Mouse (Mus musculus): ENCODE measurements around the gene Fgd1. TPM values are rescaled to one million over a fixed set of nuclear protein-coding genes. Genes with fewer than 3 reads are reported as not detected.

Gene Fgd1
- 10.6 and 12.4 TPM in 2 replicates for polyA plus RNA-seq (2015; fragmentation: Nextera tagmentation; extraction: Ambion mirVana)

GRCm38 (mm10) chrX:151045850-151046249 is at the start of gene Fgd1:
Gene Fgd1 (plus strand): TSS chrX:151046150.
- peak within 1 kb of the TSS; percentile 95 for H3K27ac ChIP-seq (replicated peaks)
- peak within 1 kb of the TSS; percentile 53 for H3K4me2 ChIP-seq (replicated peaks)
- H3K9me3 ChIP-seq, result no peaks in the 10 kb centered on the region
- ATAC-seq (replicated peaks), result no peak
- peaks cover 26% of the 10 kb centered on the region for H3K4me1 ChIP-seq
- H3K27me3 ChIP-seq, result no peaks in the 10 kb centered on the region
- H3K4me3 ChIP-seq, result peak within 1 kb of the TSS; percentile 71
- H3K9ac ChIP-seq (replicated peaks), result peak within 1 kb of the TSS; percentile 87
- no peaks in the 10 kb centered on the region for H3K36me3 ChIP-seq
- 95% methylated on average over 8 of the region's 8 CpGs for WGBS

GRCm38 (mm10) chrX:150996775-150997174 is 49.2 kb upstream of the Fgd1 start:
- Histone ChIP-seq H3K9ac (replicated peaks) (no peak overlapping the region), H3K27ac (replicated peaks) (no peak overlapping the region), H3K9me3 (no peaks in the 10 kb centered on the region), H3K27me3 (no peaks in the 10 kb centered on the region), H3K4me2 (replicated peaks) (no peak overlapping the region), H3K36me3 (peaks cover 15% of the 10 kb centered on the region; the same call in 1 of the 2 replicates), H3K4me1 (no peaks in the 10 kb centered on the region), H3K4me3 (no peak overlapping the region)
- WGBS, result 92% methylated on average over 3 of the region's 3 CpGs
- no peak for ATAC-seq (replicated peaks)

- peak; percentile 98 for ATAC-seq (replicated peaks)
- Histone ChIP-seq H3K4me3 (peak within 1 kb of the TSS; percentile 51), H3K9ac (replicated peaks) (peak within 1 kb of the TSS; percentile 47), H3K4me1 (peaks cover 9% of the 10 kb centered on the region; the same call in 1 of the 2 replicates), H3K27me3 (no peaks in the 10 kb centered on the region), H3K4me2 (replicated peaks) (peak within 1 kb of the TSS; percentile 46), H3K36me3 (no peaks in the 10 kb centered on the region; the same call in 1 of the 2 replicates), H3K9me3 (no peaks in the 10 kb centered on the region), H3K27ac (replicated peaks) (peak within 1 kb of the TSS; percentile 86)
- WGBS, result 28% methylated on average over 43 of the region's 43 CpGs
Observed at GRCm38 (mm10) chrX:151016938-151017877, 28.7 kb upstream of the Fgd1 start, which contains the start of gene Gnl3l. Gene Gnl3l (minus strand): TSS chrX:151017322.

GRCm38 (mm10) chrX:151017897-151018296 is 28.1 kb upstream of the Fgd1 start:
- ATAC-seq (replicated peaks), result no peak
- H3K9ac ChIP-seq (replicated peaks), result peak overlapping the region; percentile 43
- WGBS, result 10% methylated on average over 3 of the region's 3 CpGs
- H3K27ac ChIP-seq (replicated peaks), result peak overlapping the region; percentile 86
- no peaks in the 10 kb centered on the region; the same call in 1 of the 2 replicates for H3K36me3 ChIP-seq
- peak overlapping the region; percentile 44 for H3K4me2 ChIP-seq (replicated peaks)
- H3K4me3 ChIP-seq, result peak overlapping the region; percentile 51
- H3K9me3 ChIP-seq, result no peaks in the 10 kb centered on the region
- no peaks in the 10 kb centered on the region for H3K27me3 ChIP-seq
- peaks cover 9% of the 10 kb centered on the region; the same call in 1 of the 2 replicates for H3K4me1 ChIP-seq

GRCm38 (mm10) chrX:151018798-151019197 is 27.2 kb upstream of the Fgd1 start:
- Histone ChIP-seq H3K27me3 (no peaks in the 10 kb centered on the region), H3K4me1 (peaks cover 9% of the 10 kb centered on the region; the same call in 1 of the 2 replicates), H3K9ac (replicated peaks) (no peak overlapping the region), H3K9me3 (no peaks in the 10 kb centered on the region), H3K4me3 (no peak overlapping the region), H3K36me3 (no peaks in the 10 kb centered on the region), H3K4me2 (replicated peaks) (peak overlapping the region; percentile 44), H3K27ac (replicated peaks) (no peak overlapping the region)
- 89% methylated on average over 3 of the region's 3 CpGs for WGBS
- ATAC-seq (replicated peaks), result no peak

GRCm38 (mm10) chrX:151031400-151031799 is 14.6 kb upstream of the Fgd1 start:
- no peak overlapping the region for H3K9ac ChIP-seq (replicated peaks)
- no peaks in the 10 kb centered on the region for H3K9me3 ChIP-seq
- H3K4me2 ChIP-seq (replicated peaks), result no peak overlapping the region
- H3K4me3 ChIP-seq, result no peak overlapping the region
- no peak overlapping the region for H3K27ac ChIP-seq (replicated peaks)
- no peaks in the 10 kb centered on the region for H3K36me3 ChIP-seq
- ATAC-seq (replicated peaks), result no peak
- WGBS, result 83% methylated on average over 3 of the region's 3 CpGs
- no peaks in the 10 kb centered on the region for H3K27me3 ChIP-seq
- no peaks in the 10 kb centered on the region for H3K4me1 ChIP-seq

GRCm38 (mm10) chrX:151041223-151041622 is 4.7 kb upstream of the Fgd1 start:
- H3K27me3 ChIP-seq, result no peaks in the 10 kb centered on the region
- 42% methylated on average over 5 of the region's 5 CpGs for WGBS
- ATAC-seq (replicated peaks), result no peak
- H3K9me3 ChIP-seq, result no peaks in the 10 kb centered on the region
- no peaks in the 10 kb centered on the region for H3K36me3 ChIP-seq
- no peak overlapping the region for H3K27ac ChIP-seq (replicated peaks)
- peaks cover 1% of the 10 kb centered on the region; the same call in 1 of the 2 replicates for H3K4me1 ChIP-seq
- no peak overlapping the region for H3K9ac ChIP-seq (replicated peaks)
- no peak overlapping the region for H3K4me2 ChIP-seq (replicated peaks)
- no peak overlapping the region for H3K4me3 ChIP-seq

GRCm38 (mm10) chrX:151046321-151046720 is 371 bp downstream of the Fgd1 start:
- ATAC-seq (replicated peaks), result no peak; the same call in 1 of the 2 replicates
- peaks cover 26% of the 10 kb centered on the region for H3K4me1 ChIP-seq
- peak overlapping the region; percentile 95 for H3K27ac ChIP-seq (replicated peaks)
- H3K36me3 ChIP-seq, result no peaks in the 10 kb centered on the region
- H3K9me3 ChIP-seq, result no peaks in the 10 kb centered on the region
- WGBS, result 32% methylated on average over 11 of the region's 11 CpGs
- peak overlapping the region; percentile 53 for H3K4me2 ChIP-seq (replicated peaks)
- H3K9ac ChIP-seq (replicated peaks), result peak overlapping the region; percentile 87
- H3K27me3 ChIP-seq, result no peaks in the 10 kb centered on the region
- peak overlapping the region; percentile 71 for H3K4me3 ChIP-seq

- WGBS, result 25% methylated on average over 59 of the region's 62 CpGs
- peak overlapping the region; percentile 95 for H3K27ac ChIP-seq (replicated peaks)
- no peaks in the 10 kb centered on the region for H3K27me3 ChIP-seq
- H3K9ac ChIP-seq (replicated peaks), result peak overlapping the region; percentile 87
- ATAC-seq (replicated peaks), result peak; percentile 91
- H3K4me2 ChIP-seq (replicated peaks), result peak overlapping the region; percentile 53
- no peaks in the 10 kb centered on the region for H3K9me3 ChIP-seq
- H3K4me3 ChIP-seq, result peak overlapping the region; percentile 71
- peaks cover 26% of the 10 kb centered on the region for H3K4me1 ChIP-seq
- no peaks in the 10 kb centered on the region for H3K36me3 ChIP-seq
Observed at GRCm38 (mm10) chrX:151046777-151047430, 954 bp downstream of the Fgd1 start.

- no peaks in the 10 kb centered on the region for H3K36me3 ChIP-seq
- peak; percentile 62 for ATAC-seq (replicated peaks)
- WGBS, result 24% methylated on average over 40 of the region's 56 CpGs
- no peaks in the 10 kb centered on the region for H3K9me3 ChIP-seq
- H3K4me1 ChIP-seq, result peaks cover 26% of the 10 kb centered on the region
- peak overlapping the region; percentile 53 for H3K4me2 ChIP-seq (replicated peaks)
- peak overlapping the region; percentile 95 for H3K27ac ChIP-seq (replicated peaks)
- no peaks in the 10 kb centered on the region for H3K27me3 ChIP-seq
- peak overlapping the region; percentile 87 for H3K9ac ChIP-seq (replicated peaks)
- peak overlapping the region; percentile 71 for H3K4me3 ChIP-seq
Observed at GRCm38 (mm10) chrX:151047431-151048058, 1.6 kb downstream of the Fgd1 start.

GRCm38 (mm10) chrX:151049661-151050215 is 3.8 kb downstream of the Fgd1 start:
- Histone ChIP-seq H3K27me3 (no peaks in the 10 kb centered on the region), H3K4me1 (peaks cover 26% of the 10 kb centered on the region), H3K36me3 (no peaks in the 10 kb centered on the region), H3K4me2 (replicated peaks) (peak overlapping the region; percentile 53), H3K4me3 (peak overlapping the region; percentile 71; the same call in 1 of the 2 replicates), H3K27ac (replicated peaks) (no peak overlapping the region), H3K9me3 (no peaks in the 10 kb centered on the region), H3K9ac (replicated peaks) (0 out of 2 replicates have a peak overlapping the region, but pooled peaks have one; percentile 22)
- no peak for ATAC-seq (replicated peaks)
- 58% methylated on average over 8 of the region's 8 CpGs for WGBS
